Mouse (Mus musculus): ENCODE data around the gene Wdr95. TPM values are rescaled to one million over a fixed set of nuclear protein-coding genes. Genes with fewer than 3 reads are reported as not detected.

Gene Wdr95
- not detected for polyA plus RNA-seq (2014; fragmentation: Illumina TruSeq; extraction: RNeasy Lipid Tissue Mini Kit (QIAGEN cat#74804); ENCODE audit: low read depth, low replicate concordance)

DNA sequence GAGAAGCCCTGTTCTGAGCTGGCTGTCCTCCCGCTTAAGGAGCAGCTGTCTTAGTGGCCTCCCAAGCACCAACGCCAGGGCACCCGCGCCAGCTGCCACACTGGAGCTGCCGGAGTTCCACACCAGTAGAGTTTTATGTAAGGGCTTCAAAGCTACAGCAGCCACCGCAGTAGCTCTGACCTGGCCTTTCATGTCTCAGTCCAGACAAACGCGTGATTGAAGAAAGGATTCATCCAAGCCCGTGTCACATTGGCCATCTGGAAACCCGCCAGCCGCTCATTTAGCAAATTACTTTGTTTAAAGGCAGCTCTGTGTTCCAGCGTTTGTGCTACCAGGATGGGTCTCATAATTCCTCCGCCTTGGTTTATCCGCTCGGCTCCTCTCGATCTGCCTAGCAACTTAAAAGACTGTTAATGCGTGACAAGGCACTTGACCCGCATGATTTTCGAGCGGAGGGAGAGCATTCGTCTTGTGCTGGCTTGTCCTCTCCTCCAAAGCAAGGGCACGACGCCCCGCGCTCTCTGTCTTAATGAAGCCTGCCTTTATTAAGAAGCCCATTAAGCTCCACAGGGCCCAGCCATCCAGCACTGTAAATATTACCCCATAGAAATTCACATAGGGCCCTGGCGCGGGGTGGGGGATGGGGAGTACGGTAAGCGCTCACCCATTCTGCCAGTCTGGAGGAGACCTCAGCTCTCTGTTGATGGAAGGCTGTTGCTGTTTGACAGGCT is at the start of gene Wdr95:
Gene Wdr95 (plus strand): TSS at position 681 of the 731 bp plus-strand sequence.

DNA sequence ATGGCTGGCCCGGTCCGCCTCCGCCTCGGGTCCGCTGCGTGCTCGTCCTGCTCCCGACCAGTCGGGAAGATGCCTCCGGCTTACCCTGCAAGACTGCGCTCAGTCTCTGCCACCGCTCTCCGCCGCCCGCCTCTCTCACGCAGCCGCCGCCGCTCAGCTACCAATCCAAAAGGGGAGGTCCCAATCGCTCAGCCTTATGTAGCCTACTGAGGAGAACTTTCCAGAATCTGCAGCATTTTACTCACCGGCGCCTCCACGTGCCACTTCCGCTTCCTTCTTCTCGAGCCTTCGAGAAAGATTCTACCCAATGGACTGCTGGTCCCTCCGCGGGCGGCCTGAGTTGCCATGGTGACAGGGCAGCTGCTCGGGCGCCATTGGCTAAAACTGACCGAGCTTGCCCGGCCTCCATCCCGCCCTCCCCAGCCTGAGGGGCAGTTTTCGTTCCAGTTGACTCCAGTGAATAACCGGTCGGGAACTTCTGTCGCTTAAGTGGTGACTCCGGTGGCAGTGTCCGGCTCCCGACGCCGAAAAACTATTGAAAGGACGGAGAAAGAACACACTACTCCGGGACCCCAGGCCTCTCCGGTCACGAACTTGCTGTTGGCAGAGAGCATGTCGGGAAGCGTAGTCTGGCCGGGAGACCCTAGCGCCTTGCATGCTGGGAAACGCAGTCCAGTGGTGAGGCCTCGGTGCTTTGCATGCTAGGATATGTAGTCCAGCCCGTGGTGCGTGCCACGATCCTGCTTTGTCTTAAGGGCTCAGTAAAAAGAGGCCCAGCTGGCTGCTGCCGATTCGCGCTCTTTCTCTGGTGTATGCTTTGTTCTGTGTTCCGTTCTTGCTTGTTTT is 107.8 kb downstream of the Wdr95 start, which contains the start of gene Hsph1:
Gene Hsph1 (minus strand): TSS at position 302 of the 846 bp plus-strand sequence.

Other genes starting within 250 kb of the Wdr95 start
- gene Medag, start 116.9 kb upstream of the Wdr95 start, polyA plus RNA-seq (2014; fragmentation: Illumina TruSeq; extraction: RNeasy Lipid Tissue Mini Kit (QIAGEN cat#74804); ENCODE audit: low read depth, low replicate concordance): 6.4 TPM
- gene Tex26, start 89.0 kb upstream of the Wdr95 start, polyA plus RNA-seq (2014; fragmentation: Illumina TruSeq; extraction: RNeasy Lipid Tissue Mini Kit (QIAGEN cat#74804); ENCODE audit: low read depth, low replicate concordance): not detected
- 547 TPM for gene Hsph1, start 107.7 kb downstream of the Wdr95 start, polyA plus RNA-seq (2014; fragmentation: Illumina TruSeq; extraction: RNeasy Lipid Tissue Mini Kit (QIAGEN cat#74804); ENCODE audit: low read depth, low replicate concordance)
- 46.6 TPM for gene B3glct, start 149.6 kb downstream of the Wdr95 start, polyA plus RNA-seq (2014; fragmentation: Illumina TruSeq; extraction: RNeasy Lipid Tissue Mini Kit (QIAGEN cat#74804); ENCODE audit: low read depth, low replicate concordance)